Mouse (Mus musculus) spleen, postnatal 36 days (tissue): ENCODE results near the gene Nckap5.

ENCODE experiments used
- DNase-seq, 2 experiments: peaks; one replicate each; pipeline ENCODE4 v3.0.0; 2022; ENCODE audit warnings: low spot score in 2 of 2, mixed read lengths in 1 of 2

The Nckap5 gene

DNA sequence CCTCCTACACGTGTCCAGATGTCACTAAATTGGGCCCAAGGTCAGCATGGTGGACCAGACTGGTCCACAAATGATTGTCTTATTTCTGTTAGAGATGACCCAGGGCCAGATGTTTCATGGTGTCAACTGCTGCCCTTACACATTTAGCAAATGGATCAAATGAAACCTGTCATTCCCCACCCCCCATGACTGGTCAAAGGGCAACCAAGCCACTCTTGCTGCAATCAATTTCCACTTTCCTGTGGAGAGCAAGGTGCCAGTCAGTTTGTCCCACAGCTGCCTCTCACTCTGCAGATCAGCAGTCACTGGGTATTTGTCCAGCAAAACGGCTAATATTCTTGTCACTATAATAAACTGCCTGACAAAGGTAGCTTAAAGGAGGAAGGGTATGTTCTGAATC, 463.9 kb downstream of the Nckap5 start:
- no peak for DNase-seq

DNA sequence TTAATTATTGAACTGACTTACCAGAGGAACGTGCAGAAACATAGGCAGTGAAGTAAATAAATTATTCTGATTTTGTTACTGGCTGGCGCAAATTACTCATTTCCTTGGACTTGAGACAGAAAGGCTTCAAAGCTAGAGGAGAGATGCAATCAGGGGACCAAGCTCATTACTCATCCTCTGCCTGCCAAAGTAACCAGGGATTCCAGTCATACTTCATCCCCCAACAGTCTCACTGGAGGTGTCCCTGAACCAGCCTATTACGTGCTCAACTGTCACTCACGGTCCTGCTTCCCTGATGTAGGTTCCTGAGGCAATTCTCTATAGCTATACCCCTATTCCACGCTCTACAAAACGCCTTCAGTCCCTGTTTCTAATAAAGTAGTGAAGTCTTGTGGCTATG, 466.0 kb downstream of the Nckap5 start:
- DNase-seq = no peak

DNA sequence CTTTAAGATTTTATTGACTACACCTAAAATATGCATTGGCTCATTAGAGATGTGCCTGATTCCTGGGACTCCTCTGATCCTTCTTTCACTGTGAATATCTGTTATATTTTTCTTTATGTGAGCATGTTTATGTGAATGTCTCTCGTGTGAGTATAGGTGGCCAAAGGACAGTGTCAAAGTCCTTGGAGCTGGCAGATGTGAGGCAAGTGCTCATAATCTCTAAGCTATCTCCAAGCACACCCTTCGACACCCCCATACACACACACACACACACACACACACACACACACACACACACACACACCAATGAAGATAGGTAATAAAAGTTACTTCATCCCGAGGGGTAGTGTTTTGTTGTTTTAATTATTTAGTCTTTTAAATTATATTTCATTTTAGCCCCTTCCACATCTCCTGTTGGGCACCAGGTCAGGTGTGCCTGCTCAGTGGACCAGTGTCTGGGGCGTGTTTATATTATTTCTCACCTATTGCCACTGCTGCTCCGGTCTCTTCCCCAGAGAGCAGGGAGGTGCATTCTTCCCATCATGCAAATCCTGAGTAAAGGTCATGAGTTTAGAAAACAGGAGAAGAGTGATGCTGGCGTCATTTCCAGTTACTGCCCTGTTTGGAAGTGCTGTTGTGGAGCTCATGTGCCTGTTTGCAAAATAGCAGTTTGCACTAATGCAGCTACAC, 469.9 kb downstream of the Nckap5 start:
- DNase-seq = no peak

GRCm38 (mm10) chr1:126360111-126360510, 470.5 kb downstream of the Nckap5 start:
- no peak for DNase-seq

DNA sequence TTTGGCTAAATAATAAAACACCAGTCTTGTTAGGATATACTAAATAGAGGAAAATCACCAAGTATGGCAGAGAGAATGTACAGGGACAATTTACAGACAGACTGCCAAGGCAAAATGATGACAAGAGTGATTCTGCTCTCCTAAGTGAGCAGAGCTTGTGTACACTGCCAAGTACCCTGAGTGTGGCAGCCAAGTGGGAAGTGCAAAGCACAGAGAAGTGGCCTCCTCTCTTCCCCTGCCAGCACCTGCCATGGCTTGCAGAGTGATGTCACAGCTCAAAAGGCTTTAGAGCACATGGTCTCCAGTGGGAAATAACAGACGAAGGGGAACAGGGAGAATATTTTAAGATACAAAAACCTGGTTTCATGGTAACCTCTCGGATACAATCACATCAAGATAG, 488.8 kb downstream of the Nckap5 start:
- DNase-seq = no peak

GRCm38 (mm10) chr1:126339250-126339649, 491.3 kb downstream of the Nckap5 start:
- no peak for DNase-seq

DNA sequence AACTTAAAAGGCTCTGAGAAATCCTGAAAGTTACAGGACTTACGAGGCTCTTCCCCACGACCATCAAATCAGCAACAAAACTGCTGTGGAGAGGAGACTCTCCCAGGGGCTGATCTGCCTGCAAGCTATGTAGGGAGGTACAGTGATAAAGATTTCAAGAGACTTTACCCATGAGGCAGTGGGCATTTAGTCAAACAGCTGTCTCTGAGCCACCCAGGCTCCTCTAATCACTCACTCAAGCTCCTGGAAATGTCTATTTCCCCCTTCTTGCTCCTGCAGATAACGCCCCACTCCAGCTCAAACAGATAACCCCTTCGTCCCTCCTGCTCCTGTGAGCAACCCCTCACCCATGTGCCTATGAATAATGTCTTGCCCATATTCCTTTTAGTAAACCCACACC, 496.4 kb downstream of the Nckap5 start:
- no peak for DNase-seq

DNA sequence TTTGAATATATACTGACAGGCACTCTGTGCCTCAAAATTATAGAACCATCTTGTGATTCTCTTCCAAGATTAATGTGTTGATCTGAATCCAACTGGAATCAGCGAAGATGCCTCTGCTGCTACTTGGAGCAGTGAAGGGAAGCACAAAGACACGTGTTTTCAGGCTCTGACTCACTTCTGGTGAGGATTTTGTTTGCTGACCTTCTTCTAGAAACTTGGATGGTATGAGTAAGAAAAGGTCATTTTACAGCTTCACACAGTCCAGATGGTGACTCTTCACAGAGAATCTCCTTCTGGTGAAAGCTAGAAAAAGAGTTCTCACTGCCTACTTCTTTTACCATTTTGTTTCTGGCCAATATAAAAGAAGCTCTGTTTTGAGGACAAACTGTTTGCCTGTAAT, 498.6 kb downstream of the Nckap5 start:
- no peak for DNase-seq

DNA sequence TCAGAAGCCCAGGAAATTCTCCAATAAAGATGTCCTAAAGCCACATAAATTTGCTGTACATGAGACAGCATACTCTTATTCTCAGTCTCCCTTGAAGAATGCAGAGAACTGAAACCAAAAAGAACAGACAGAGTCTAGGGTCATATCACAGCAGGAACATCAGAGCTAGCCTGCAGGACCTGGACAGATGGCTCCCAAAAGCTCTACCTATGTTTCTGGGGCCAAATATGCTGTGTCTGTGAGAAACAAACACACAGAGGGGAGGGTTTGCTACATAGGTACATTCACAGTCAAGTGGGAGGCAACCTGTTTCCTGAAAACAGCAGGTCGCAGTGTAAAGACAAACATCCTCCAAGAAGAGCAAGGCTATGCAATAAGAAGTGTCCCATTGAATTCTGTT, 509.9 kb downstream of the Nckap5 start:
- DNase-seq = no peak

GRCm38 (mm10) chr1:126317874-126318607, 512.6 kb downstream of the Nckap5 start:
- no peak for DNase-seq

DNA sequence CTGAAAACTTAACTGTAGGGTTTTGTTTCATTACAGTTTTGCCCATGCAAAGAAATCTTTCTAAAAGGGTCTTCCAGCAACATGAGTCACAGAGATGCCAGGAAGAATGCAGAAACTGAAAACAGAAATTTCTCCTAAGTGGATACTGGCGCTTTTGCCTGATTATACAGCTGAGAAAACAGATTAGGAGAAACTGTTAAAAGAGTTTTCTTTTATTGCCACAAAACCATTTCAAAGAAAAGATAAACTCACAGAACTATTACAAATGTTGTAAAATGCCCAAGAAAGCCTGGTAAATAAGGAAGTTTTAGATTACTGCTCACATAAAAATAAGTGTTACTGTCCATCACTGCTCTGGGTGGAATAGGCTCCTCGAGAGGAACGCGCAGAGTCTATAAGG, 513.3 kb downstream of the Nckap5 start:
- no peak for DNase-seq

- no peak for DNase-seq
Observed at GRCm38 (mm10) chr1:126316866-126317265, 513.7 kb downstream of the Nckap5 start.

- no peak for DNase-seq
Observed at GRCm38 (mm10) chr1:126301129-126301528, 529.5 kb downstream of the Nckap5 start.

DNA sequence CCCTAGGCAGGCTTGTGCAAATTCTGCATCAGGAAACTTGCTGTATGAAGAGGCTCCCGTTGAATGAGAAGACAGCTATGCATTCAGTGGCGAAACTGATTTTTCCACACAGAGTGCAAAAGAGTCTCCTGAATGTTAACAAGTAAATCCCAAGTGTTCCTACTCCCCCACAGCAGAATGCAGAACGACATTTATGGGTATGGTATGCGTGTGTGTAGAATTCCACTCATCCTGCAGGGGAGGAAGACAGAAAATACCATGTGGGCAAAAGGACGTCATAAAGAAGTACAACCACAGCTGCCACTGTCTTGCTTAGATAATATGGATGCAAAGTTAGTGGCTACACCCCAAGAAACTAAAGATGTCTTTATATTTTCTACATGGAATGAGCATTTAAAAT, 565.7 kb downstream of the Nckap5 start:
- DNase-seq = no peak

- DNase-seq = no peak
Observed at GRCm38 (mm10) chr1:126254364-126254763, 576.2 kb downstream of the Nckap5 start.

DNA sequence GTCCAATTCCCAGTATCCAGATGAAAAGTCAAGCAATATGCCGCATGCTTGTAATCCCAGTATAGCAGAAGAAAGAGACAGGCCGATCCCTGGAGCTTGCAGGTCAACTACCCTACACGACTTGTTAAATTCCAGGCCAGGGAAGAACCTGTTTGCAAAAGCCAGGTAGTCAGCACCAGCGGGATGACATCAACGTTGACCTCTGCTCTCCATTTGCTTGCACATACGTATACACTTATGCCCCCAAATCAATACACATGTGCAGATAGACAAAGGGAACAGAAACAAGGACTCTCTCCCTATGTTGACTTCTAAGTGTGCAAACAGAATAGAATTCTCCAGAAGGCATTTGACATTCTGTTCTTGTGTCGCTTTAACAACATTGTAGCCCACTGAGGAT, 576.7 kb downstream of the Nckap5 start:
- no peak for DNase-seq

GRCm38 (mm10) chr1:126233196-126233595, 597.4 kb downstream of the Nckap5 start:
- DNase-seq = no peak

DNA sequence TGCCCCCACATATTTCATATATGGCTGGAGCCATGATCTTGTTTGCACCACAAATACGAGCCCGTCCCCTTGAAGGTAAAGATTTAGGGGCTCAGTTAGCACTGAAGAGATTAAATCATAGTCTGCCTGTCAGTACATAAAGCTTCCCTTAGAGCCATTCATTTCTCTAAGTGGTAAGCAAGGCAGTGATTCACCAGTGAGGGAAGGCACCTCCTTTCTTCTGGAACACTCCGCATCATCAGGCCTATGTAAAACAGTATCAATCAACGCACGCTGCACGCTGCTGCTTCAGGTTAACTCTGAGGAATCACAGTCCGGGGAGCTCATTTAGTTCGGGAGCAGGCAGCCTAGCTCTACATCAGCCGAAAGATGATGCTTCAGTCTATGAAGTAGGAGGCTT, 599.4 kb downstream of the Nckap5 start:
- no peak for DNase-seq

DNA sequence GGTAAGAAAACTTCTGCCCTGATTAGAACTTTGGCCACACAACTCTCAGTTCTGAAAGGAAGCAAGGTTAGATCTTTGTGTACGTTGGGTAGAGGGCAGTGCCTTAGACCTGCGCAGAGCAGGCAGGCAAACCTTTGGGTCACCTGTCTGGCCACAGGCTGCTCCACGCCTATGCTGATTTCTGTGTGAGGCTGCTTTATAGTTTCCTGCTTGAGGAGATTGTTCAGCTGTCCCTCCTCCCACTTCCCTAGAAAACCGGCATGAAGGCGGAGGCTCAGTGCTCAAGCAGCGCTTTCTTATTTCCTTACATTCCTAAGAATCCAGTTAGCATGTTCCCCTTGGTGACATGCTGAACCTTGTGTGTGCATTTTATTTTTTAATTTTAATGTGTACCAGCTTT, 620.4 kb downstream of the Nckap5 start:
- no peak for DNase-seq

DNA sequence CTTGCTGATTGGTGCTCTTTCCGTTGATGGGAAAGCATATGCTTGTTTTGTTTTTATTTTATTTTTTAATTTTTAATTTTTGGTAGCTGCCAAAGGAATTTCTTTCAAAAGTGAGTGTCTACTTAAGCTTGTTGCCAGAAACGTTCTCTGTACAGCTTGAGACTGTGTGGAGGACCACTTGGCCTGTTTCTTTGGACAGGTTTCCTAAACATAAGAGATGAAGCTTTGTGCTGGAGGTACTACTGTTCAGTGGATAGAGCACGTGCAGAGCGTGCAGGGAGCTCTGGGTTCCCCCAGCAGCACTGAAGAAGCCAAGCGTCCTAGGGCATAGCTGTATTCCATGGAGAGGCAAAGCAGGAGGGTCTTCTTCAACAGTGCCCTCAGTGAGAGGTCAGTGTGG, 620.9 kb downstream of the Nckap5 start:
- DNase-seq = no peak

- no peak for DNase-seq
Observed at GRCm38 (mm10) chr1:126209131-126209530, 621.5 kb downstream of the Nckap5 start.

DNA sequence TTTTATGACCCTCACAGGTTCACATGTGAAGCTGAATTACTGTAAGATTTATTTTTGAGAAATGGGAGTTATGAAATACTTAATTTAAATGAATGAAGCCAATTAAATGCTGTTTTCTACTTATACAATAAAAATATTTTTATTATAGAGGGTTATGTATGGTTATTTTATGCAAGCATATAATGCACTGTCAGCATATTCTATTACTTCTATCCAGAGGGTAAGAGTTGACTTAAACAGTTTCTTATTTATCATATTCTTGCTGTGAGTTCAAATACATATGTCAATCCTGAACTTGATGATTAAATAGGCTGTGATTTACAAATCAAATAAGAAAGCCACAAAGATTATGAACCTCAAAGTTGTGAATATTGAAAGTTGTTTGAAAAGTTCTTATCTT, 633.7 kb downstream of the Nckap5 start:
- DNase-seq = no peak

GRCm38 (mm10) chr1:126190353-126190752, 640.2 kb downstream of the Nckap5 start:
- no peak for DNase-seq

DNA sequence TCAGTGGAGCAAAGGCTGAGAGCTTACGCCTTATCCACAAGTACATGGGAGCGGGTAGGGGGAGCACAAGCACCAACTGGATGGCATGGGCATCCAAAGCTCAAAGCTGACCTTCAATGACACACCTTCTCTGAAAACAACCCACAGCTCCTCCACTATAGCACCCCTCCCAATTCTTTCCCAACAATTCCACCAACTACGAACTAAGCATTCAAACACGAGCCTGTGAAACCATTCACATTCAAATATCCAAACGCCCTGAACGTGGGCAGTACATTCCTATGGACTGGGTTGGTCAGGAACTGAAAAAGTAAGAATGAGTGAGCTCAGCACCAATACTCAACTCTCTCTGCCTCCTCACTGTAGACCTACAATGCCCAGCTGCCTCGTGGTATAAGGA, 646.8 kb downstream of the Nckap5 start:
- DNase-seq = no peak
